Mouse (Mus musculus): ENCODE data around the gene Adcy2.

Adcy2 gene

DNA sequence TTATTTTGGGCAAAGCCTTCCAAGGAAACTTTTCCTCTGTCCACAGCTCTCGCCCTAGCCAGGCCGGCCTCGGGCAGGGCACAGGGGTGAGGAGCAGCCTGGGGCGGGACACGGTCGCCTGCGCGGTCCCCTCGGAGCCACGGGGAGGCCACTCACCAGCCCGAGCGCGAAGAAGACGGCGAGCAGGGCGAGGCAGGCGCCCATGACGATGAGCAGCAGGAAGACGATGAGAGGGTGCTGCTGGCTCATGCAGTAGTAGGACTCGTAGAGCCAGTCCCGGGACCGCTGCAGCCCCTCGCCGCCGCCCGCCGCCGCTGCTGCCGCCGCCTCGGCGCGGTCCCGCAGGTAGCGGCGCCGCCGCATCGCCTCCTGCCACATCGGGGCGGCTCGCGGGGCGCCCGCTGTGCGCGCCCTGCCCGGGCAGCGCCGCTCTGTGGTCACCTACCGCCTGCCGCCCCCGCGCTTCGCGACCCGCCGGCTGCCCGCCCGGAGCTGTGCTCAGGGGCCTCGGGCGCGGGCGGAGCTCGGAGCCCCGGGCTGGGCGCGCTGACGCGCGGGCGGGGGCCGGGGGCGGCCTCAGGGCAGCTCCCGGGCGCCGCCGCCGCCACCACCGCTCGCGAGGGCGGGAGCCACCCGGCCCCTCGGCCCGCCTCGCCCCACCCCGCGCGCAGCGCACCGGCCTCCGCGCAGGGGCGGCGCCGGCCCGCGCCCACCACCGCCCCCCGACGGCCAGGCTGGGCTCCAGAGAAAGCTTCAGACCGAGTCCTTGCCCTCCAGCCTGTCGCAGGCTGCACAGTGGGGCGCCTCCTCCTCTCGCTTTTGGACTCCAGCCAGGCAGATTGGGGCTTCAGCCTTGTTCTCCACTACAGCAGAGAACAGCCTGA, at the start of gene Adcy2:
Gene Adcy2, minus strand, starts transcription at position 624 of the 884 bp plus-strand sequence.
- DNase-seq (ENCODE audit: low read depth, low spot score): peak; percentile 66

DNA sequence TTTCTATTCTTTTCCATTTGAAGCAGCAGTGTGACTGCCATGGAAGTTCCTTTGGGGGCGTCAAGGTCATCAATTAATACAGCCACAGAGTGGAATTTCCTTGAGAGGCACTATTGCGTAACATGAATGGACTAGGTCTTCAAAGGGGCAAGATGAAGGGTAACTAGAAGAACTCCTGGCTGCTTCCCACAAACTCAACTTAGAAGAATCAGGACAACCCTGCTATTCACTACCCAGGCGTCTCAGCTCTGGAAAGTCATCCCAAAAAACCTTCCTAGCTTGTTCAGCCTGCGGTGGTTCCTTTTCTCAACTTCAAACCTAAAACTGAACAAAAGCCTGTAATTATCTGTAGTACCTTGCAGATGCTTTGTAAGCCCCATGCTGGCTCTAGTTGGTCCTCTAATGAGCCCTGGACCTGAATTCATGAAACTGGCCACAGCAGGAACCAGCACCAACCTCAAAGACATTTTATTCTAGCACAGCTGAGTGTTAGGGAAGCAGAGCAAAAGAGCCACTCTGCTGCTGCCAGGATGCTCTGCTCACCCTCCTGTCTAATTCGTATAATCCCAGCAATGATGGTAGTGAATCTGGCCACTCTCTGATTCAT, 37.8 kb upstream of the Adcy2 start:
- no peak for DNase-seq (ENCODE audit: low read depth, low spot score)

DNA sequence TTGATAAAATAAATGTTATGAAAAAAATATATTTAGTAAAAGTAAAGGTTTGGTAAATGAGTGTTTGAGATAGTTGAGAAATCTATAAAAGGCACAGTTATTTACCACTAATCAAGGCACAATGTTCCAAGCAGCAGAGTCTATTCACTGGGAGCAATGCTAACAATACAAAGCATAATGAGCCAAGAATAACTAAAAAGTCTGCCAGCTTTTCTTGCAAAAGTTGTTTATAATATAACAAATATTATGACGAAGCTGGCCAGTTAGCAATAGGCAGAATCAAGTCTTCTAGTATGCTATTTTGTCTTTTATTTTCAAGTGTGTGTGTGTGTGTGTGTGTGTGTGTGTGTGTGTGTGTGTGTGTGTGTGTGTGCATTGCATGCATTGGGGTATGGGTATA, 35.3 kb upstream of the Adcy2 start:
- no peak for DNase-seq (ENCODE audit: low read depth, low spot score)

DNA sequence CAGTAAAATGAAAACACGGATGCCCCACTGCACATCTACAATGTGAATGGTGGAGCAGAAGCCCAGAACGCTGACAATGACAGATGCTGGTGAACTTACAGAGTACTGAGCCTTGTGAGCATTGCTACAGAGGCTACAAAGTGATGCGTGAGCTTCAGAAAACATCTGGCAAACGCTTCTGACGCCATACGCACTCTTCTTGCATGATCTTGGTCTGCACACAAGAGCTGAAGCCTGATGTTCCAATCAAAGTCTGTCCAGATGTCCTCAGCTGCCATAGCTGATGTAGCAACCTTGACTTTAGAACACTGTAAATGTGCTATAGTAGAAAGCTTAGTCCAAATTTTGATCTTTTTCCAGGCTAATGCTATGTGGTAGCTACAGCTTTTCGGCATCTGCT, 34.2 kb upstream of the Adcy2 start:
- DNase-seq (ENCODE audit: low read depth, low spot score): no peak

DNA sequence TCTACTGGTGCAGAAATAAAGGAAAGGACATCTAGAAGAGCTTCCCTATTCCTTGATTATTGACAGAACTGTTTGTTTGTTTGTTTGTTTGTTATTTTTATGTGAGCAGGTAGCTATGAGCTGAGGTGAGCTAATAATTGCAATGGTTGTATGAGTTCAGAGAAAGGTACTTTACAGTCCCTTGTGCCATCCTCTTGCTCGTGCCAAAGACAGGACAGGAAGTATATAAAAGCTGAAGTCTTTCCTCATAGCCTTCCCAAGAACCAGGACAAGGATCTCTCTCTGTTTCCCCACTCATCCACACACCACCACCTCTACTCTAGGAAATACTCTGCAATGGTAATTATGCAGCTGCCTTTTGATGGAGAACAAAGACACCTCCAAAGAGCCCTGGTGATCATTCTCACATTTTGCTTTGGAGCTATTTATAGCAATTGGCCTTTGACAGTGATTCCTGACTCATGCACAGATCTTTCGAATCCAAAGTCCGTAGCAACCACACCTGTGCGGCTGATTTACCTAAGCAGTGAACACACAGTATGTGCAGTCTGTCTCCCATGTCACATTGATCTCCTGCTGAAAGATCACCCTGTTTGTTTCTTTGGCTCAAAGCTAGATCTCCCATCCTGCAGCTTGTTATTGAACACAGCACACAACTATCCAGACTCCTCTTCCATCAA, 29.9 kb upstream of the Adcy2 start:
- no peak for DNase-seq (ENCODE audit: low read depth, low spot score)

DNA sequence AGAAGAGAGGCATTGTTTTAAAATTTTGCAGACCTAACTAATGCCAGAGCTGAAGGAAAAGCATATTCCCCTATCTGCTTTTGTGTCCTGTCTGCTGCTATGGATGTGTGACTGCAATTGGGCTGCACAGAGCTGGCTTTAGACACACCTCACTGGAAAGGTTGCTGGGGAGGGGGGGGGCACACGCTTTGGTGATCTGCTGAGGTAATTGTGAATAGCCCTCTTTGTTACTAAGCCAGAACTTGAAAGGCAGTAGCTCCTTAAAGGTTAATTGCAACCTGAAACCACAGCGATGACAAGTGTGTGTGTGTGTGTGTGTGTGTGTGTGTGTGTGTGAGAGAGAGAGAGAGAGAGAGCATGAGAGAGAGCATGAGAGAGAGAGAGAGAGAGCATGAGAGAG, 25.6 kb upstream of the Adcy2 start:
- no peak for DNase-seq (ENCODE audit: low read depth, low spot score)

DNA sequence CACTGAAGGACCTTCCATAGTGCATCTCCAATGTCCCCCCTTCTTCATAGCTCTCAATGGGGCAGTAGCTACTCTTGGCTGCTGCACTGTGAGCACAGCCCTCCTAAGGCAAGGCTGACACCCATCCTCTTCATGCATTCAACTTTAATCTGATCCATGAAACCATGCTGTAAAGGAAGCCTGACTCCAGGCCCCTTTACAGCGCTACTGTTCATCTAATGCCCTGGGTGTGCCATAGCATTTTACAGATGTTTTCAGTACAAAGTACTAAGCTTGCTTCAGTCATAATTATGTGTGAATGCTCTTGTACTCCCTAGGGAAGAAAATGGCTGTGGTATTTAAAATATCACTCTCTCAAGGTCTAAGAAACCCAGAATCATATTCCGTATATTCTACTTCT, 23.9 kb upstream of the Adcy2 start:
- DNase-seq (ENCODE audit: low read depth, low spot score): no peak

DNA sequence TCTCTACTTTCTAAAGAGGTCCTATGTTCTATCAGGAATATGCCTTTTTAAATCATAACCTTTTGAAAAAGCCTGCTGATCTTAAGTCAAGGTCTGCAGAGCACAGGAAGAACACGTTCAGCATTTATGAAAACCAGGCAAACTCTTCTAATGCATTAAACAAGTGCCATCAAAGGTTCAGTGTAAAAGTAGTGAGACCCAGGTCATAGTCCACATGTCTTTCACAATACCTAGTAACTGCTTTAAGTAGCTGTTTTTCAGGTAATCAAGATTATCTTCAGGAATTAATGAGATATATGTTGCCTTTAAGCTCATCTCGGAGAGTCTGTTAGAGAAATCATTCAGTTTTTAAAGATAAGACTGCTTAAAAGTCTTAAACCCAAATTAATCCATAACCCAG, 21.2 kb upstream of the Adcy2 start:
- no peak for DNase-seq (ENCODE audit: low read depth, low spot score)

DNA sequence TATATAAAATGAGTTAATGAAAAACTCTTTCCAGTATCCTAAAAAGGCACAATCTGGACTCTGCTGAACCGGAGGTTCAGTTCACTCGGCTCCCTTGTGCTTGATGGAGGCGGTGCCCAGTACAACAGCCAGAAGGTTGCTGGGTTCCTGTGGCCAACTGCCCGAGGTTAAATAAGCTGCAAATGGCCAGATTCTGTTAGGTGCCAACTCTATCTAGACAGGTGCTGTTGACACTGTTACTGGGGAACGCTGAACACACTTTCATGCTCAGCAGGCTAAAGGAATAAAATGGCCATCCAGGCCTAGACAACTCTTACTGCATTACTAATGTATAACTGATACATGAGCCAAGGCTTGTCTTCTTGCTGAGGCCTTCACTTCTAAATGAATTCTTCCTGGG, 7.6 kb upstream of the Adcy2 start:
- DNase-seq (ENCODE audit: low read depth, low spot score): no peak

DNA sequence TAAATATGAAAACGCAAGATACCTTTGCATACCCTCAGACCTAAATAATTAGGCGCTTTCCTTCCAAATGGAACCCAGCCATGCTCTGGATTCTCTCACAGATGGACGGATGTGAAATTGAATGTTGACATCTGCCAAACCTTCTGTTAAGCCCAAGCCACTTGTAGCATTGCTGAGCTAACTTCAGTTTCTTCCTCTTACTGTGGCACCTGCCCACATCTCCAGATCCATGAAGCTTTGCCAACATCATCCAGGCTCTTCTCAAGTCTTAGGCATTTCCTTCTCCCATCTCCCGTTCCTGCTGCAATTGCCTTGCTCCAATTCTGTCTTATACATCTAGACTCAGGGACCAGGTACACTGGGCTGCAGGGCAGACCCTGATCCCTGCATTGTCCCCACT, 6.8 kb upstream of the Adcy2 start:
- DNase-seq (ENCODE audit: low read depth, low spot score): no peak

DNA sequence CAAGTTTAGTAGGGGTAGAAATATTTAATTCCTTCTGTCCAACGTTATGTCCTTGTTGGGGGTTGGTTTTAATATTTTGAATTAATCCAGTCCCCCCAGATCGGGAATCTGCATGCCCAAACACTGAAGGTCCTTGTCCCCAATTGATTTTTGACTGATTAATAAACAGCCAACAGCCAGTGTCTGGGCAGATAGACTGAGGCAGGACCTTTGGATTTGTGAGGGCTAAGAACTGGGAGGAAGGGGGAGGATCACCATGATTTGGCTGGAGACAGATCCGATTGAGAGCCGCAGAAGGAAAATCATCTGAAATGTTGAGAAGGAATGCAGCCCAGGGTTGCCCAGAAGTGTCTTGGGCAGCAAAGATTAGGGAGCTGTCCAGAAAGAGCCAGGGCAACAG, 5.1 kb upstream of the Adcy2 start:
- no peak for DNase-seq (ENCODE audit: low read depth, low spot score)

DNA sequence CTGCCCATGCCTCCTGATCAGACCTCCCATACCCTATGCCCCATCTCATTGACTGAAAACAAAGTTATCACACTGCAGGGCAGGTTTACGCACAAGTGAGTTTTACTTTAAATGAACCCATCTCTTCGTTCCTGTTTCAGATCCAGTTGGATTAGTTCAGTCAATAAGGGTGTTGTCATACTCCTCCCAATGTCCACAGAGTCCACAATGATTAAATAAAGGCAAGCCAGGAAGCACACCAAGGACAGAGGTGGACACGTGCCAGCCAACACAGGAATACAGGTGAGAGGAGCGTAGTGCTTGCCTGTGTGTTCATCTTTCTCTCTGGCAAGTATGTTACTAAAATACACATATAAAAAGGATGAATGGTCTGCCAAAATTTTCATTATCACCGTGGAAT, 3.3 kb upstream of the Adcy2 start:
- no peak for DNase-seq (ENCODE audit: low read depth, low spot score)

DNA sequence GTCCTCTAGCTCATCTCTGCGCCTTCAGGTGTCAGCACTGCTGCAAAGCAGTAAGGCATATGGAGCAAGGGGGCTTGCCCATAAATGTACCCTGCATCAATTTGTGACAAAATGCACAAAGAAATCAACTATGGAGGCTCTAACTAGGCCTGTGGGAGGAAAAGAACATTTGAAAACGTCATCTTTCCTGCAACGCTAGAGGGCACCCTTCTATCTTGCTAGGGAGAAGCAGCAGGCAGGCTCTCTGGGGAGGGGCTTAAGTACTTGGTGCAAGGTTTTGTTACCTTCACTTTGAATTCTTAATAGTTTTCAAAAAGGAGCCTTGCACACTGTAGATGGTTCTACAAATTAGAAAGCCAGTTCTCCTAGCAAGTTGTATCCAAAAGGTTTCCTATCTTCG, 2.8 kb upstream of the Adcy2 start:
- peak; percentile 51 for DNase-seq (ENCODE audit: low read depth, low spot score)

DNA sequence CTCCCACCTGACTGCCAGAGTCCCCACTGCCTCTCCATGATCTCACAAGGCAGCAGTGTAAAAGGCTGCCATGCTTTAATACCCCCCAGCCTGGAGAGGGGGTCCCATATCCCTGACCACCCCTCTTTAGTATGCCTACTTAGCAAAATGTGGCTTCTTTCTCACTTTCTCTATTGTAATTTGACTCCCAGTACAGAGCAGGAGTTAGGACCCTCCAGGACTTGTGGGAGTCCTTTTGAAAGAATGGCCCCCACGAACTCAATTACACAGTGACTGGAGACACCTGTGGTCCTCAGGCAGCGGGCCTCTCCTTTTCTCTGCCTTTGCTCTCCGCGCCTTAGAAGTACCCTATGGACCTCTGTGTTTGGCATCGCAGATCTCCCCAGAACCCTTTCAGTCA, 485 bp upstream of the Adcy2 start:
- no peak for DNase-seq (ENCODE audit: low read depth, low spot score)

DNA sequence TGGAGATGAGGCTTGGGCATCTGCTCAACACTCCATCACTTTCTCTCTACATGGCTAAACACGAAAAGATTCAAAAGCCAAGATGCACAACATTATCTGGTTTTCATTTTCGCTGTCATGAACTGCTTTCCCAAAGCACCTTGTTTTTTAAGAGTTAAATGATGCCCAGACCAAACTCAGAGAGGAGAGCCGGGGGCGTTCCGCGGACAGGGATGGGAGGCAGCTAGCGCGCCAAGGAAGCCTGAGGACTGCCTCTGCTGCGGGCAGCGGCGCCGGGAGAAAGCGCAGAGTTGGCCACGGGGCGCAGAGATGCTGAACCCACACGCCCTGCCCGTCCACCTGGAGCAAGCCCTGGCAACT, 803 bp downstream of the Adcy2 start:
- no peak for DNase-seq (ENCODE audit: low read depth, low spot score)

DNA sequence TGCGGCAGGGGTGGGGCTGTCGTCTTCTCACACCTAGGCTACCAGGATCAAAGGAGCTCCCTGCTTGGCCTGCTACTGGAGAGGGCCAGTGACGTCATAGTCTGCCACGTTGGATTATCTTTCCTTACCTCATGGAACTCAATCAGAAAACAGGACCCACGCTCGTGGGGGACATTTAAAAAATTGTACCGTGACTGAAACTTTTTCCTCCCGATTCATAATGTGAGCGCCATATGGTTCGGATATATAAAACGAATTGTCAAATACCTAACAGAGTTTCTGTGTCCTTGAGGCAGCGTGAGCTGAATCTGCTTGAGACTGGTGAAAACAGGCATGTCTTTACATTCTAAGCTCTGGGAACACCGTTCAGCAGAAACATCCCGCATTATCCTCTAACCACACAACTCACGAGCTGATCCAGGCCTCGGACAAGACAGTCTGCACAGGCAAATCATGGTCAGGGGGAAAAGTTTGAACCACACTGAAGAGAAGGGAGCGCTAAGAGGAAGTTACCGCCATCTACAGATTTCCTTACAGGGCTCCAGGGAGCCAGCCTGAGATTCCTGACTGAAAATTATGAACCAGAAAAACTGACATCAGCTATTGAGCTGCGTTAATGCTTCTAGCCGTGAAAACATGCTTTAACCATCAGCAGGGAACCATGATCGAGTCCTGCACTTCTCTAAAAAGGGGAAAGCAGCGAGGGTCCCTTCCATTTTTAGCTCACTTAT, 1.4 kb downstream of the Adcy2 start:
- no peak for DNase-seq (ENCODE audit: low read depth, low spot score)

DNA sequence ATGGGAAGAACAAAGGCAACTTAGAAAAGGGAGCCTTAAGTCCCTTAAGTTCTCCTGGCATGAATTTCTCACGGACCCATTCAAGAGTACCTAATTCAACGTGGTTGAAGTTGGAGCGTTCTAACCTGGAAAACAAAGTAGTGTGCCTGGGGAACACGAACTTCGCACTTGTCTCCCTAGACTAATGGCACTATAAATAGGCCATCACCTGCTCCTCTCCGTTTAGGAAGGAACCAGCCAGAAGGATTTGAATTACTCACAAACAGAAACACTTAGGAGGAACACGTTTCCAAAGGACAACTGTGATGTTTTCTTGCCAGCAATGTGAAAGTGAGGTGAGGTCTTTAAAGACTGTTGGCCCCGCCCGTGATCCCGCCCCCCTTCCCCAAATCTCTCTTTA, 2.0 kb downstream of the Adcy2 start:
- no peak for DNase-seq (ENCODE audit: low read depth, low spot score)

DNA sequence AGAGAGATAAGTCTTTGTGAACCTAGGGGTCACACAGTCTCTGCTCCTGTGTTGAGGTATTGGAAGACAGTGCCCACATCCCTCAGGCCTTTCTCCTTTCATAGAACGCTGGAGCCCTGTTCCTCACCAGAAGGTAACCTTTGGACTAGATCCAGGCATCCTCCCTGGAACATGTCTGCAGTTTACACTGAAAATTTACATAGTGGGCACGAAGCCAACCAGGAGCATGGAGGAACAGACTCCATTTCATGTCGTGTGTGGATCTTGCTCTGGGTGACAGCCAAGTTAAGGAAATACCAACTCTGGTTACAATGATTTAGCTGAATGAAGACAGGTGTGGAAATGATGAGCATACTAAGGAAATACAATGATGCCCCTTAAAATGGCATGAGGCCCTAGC, 2.7 kb downstream of the Adcy2 start:
- DNase-seq (ENCODE audit: low read depth, low spot score): no peak

DNA sequence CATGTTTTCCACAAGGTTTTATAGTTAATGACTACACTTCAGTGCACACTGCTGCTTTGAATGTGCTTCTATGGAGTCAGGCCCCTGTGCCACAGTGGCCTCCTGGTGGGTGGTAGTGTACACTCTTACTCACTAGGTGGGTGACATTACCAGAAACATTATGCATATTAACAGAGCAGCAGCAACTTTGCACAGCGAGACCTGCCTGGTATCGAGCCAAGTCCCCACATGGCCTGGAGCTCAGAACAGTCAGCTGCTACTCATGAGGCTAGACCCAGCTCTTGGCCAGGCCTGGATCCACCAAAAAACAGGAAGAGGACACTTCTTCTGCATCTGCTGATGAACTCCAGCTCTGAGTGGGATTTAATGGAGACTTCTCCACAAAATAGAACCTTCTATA, 13.6 kb downstream of the Adcy2 start:
- DNase-seq (ENCODE audit: low read depth, low spot score): no peak

DNA sequence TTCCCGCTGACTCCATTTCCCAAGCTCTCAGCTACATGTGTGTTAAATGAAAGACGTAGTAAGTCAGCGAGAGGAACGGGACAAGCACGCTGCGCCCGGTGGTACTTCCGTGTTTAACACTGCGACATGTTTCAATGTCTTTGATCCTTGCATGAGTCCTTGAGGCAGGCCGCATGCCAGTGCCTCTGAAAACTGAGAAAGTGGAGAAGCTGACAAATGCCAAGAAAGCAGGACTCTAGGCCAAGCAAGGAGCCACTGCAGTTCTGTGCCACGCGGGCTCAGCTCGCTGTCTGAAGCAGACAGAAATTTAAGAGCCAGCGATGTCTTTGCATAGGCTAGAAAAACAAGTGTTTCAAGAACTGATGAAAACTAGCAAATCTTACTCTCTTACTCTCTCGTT, 15.3 kb downstream of the Adcy2 start:
- no peak for DNase-seq (ENCODE audit: low read depth, low spot score)

DNA sequence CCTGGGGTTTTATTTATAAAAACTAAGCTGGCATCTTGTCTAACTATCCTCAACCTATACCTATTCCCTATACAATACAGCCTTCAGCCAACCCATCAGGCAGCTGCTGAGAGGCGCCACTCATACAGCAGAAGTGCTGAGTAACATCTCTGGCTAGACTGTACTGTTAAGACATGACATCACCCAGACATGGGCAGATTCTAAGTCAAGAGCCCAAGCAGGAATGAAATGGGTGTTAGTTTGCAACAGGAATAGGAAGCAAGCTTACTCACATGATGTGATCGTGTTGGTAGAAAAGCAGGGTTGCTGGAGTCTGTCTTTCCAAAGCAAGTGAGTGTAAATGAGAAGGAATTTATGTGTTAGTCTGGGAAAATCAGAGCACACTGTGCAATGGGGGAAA, 18.3 kb downstream of the Adcy2 start:
- DNase-seq (ENCODE audit: low read depth, low spot score): no peak

DNA sequence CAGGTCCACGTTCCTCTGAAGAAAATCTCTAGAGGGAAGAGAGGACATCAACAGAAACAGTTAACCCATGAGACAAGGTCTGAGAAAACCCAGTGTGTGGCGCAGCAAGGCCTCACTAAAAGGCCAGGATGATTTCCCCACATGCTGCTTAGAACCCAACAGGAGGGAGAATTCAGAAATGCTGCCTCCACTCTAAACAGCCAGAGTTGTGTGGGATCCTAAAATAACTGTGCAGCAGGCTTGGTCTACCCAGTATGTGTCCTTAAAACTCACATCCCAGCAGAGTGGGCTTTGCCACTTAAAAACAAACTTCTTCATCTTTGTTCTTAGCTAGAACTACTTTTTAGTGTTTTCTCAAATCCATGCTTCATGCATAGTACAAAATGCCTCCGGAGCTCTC, 26.2 kb downstream of the Adcy2 start:
- no peak for DNase-seq (ENCODE audit: low read depth, low spot score)

Data from retina, postnatal 7 days (tissue).